19 mouse cellular contexts compared by ENCODE assay signal in genomic region chr3:140111414-140112172, GRCm38 (mm10).
DNase-seq lines count a peak whose midpoint lies in the region; ATAC-seq and TF ChIP-seq lines count a peak whose summit lies in the region.
"Had no signal": no experiment of that assay in that cellular context is flagged by ENCODE, and none has a peak within 500 bp of the region (broad histone marks: within the 10 kb centered on the region; RNA-seq: fewer than 3 reads in every experiment).

No protein-coding gene starts in this region.

- H3K27me3 ChIP-seq in forebrain, embryonic 12.5 days = no peaks in the 10 kb centered on the region
- H3K27me3 ChIP-seq in forebrain, embryonic 10.5 days (ENCODE audit: poor library complexity, severe bottlenecking) = no peaks in the 10 kb centered on the region
- no peaks in the 10 kb centered on the region for H3K27me3 ChIP-seq in forebrain, embryonic 16.5 days (replicated peaks; ENCODE audit: control insufficient read depth, insufficient read depth, low read length)
- H3K27me3 ChIP-seq: embryonic facial prominence, embryonic 15.5 days; heart, embryonic 12.5 days; intestine, embryonic 15.5 days had no signal

- peak; percentile 71; the same call in 1 of the 2 replicates for ATAC-seq in forebrain, embryonic 12.5 days (ENCODE audit: low FRiP score)
- peak; percentile 85 for ATAC-seq in forebrain, embryonic 16.5 days
- ATAC-seq: intestine, embryonic 15.5 days had no signal

- no peak for TF ChIP-seq CTCF in brain, embryonic 14.5 days (IDR thresholded peaks at IDR 0.05; ENCODE audit: borderline replicate concordance, extremely low read depth, insufficient read depth, insufficient read length)

- H3K4me3 ChIP-seq in forebrain, embryonic 12.5 days (replicated peaks) = no peak overlapping the region
- no peak overlapping the region for H3K4me3 ChIP-seq in forebrain, embryonic 10.5 days
- no peak overlapping the region for H3K4me3 ChIP-seq in forebrain, embryonic 16.5 days (replicated peaks; ENCODE audit: low read length)
- H3K4me3 ChIP-seq: embryonic facial prominence, embryonic 15.5 days; erythroblast, embryonic 14.5 days; gastrocnemius, adult 2 months; heart, embryonic 12.5 days; hindbrain, embryonic 10.5 days; intestine, embryonic 15.5 days had no signal

- H3K4me1 ChIP-seq in forebrain, embryonic 12.5 days = 0 out of 2 replicates have a peak, but pooled peaks cover 4% of the 10 kb centered on the region
- peaks cover 6% of the 10 kb centered on the region; the same call in 1 of the 2 replicates for H3K4me1 ChIP-seq in forebrain, embryonic 10.5 days
- no peaks in the 10 kb centered on the region for H3K4me1 ChIP-seq in forebrain, embryonic 16.5 days (replicated peaks; ENCODE audit: control insufficient read depth, insufficient read depth, low read length)
- H3K4me1 ChIP-seq: embryonic facial prominence, embryonic 15.5 days; heart, embryonic 12.5 days; intestine, embryonic 15.5 days had no signal

- no peak overlapping the region for H3K4me2 ChIP-seq in forebrain, embryonic 12.5 days
- no peak overlapping the region for H3K4me2 ChIP-seq in forebrain, embryonic 16.5 days (ENCODE audit: low read length)
- H3K4me2 ChIP-seq: embryonic facial prominence, embryonic 15.5 days; heart, embryonic 12.5 days; hindbrain, embryonic 14.5 days; intestine, embryonic 15.5 days had no signal

- WGBS in forebrain, embryonic 12.5 days = 59% methylated on average over 9 of the region's 9 CpGs
- WGBS in forebrain, embryonic 10.5 days = 78% methylated on average over 9 of the region's 9 CpGs
- 40% methylated on average over 9 of the region's 9 CpGs for WGBS in forebrain, embryonic 16.5 days

- no peak for TF ChIP-seq POLR2A in brain, embryonic 14.5 days (IDR thresholded peaks at IDR 0.05; ENCODE audit: borderline replicate concordance, extremely low read depth, insufficient read depth, insufficient read length, poor library complexity, severe bottlenecking)

- no peak overlapping the region for H3K27ac ChIP-seq in forebrain, embryonic 12.5 days
- H3K27ac ChIP-seq in forebrain, embryonic 10.5 days = no peak overlapping the region
- H3K27ac ChIP-seq in forebrain, embryonic 16.5 days (ENCODE audit: low read length) = no peak overlapping the region
- H3K27ac ChIP-seq: embryonic facial prominence, embryonic 15.5 days; gastrocnemius, adult 2 months; hindbrain, embryonic 10.5 days; hindbrain, embryonic 14.5 days; intestine, embryonic 15.5 days had no signal

- H3K9me3 ChIP-seq in forebrain, embryonic 12.5 days = no peaks in the 10 kb centered on the region
- no peaks in the 10 kb centered on the region for H3K9me3 ChIP-seq in forebrain, embryonic 10.5 days
- H3K9me3 ChIP-seq in forebrain, embryonic 16.5 days (ENCODE audit: control insufficient read depth, low read length) = no peaks in the 10 kb centered on the region
- H3K9me3 ChIP-seq: embryonic facial prominence, embryonic 15.5 days; heart, embryonic 12.5 days; hindbrain, embryonic 10.5 days; intestine, embryonic 15.5 days had no signal

- no peak for DNase-seq in forebrain, embryonic 10.5 days (ENCODE audit: extremely low spot score, low spot score)
- peak; percentile 5 for DNase-seq in R1 (ENCODE audit: low read depth, low spot score)
- DNase-seq in brain, embryonic 14.5 days (ENCODE audit: low read depth) = peak; percentile 70
- DNase-seq in layer of hippocampus, adult 11-12 months (ENCODE audit: low spot score) = no peak
- DNase-seq: adrenal gland, adult 8-10 months; adrenal gland, postnatal 36 days; cerebellum, adult 11 months; cerebellum, adult 8-10 months; cerebellum, postnatal 14 days; gastrocnemius, adult 2 months; gastrocnemius, postnatal 25 days had no signal

- no peak overlapping the region for H3K9ac ChIP-seq in forebrain, embryonic 12.5 days
- no peak overlapping the region for H3K9ac ChIP-seq in forebrain, embryonic 16.5 days (replicated peaks; ENCODE audit: low read depth, low read length)
- H3K9ac ChIP-seq: embryonic facial prominence, embryonic 15.5 days; heart, embryonic 12.5 days; hindbrain, embryonic 14.5 days; intestine, embryonic 15.5 days had no signal

- H3K36me3 ChIP-seq in forebrain, embryonic 12.5 days (replicated peaks) = no peaks in the 10 kb centered on the region
- H3K36me3 ChIP-seq in forebrain, embryonic 10.5 days (replicated peaks) = no peaks in the 10 kb centered on the region
- H3K36me3 ChIP-seq in forebrain, embryonic 16.5 days (ENCODE audit: control insufficient read depth, insufficient read depth) = no peaks in the 10 kb centered on the region
- H3K36me3 ChIP-seq: embryonic facial prominence, embryonic 15.5 days; heart, embryonic 12.5 days; hindbrain, embryonic 10.5 days; intestine, embryonic 15.5 days had no signal

Comparison
In these comparisons a context has a peak if more than half of its experiments do, and no peak if none do; other contexts are left out.
1. DNase-seq: peak in R1 (single experiment) and brain, embryonic 14.5 days (single experiment); none in forebrain, embryonic 10.5 days (single experiment) and layer of hippocampus, adult 11-12 months (single experiment).